Mouse (Mus musculus) erythroblast, embryonic 14.5 days (primary cell): ENCODE data around the gene Gm45837.

Experiments
- GATA1 ChIP-seq: IDR thresholded peaks from 2 replicates; pipeline ENCODE4 v1.6.1; 2012; ENCODE audit warnings: low read length, inconsistent platforms, mixed read lengths
- TAL1 ChIP-seq: IDR thresholded peaks from 3 replicates; pipeline ENCODE4 v1.6.1; 2012; ENCODE audit warnings: low read length, inconsistent platforms, mixed read lengths

- TF ChIP-seq TAL1 (no peak), GATA1 (no peak)
These were observed 17.7 kb upstream of the Gm45837 start for GRCm38 (mm10) chr7:101393015-101393414.
